Mouse (Mus musculus): Measurements from ENCODE around the gene Ctnnbl1.

GRCm38 (mm10) chr2:157744619-157745018 lies 7.4 kb downstream of the Ctnnbl1 start:
- TF ChIP-seq POLR2A (IDR thresholded peaks at IDR 0.05; ENCODE audit: borderline replicate concordance, extremely low read depth, insufficient read depth, insufficient read length, poor library complexity, severe bottlenecking) (no peak), CTCF (IDR thresholded peaks at IDR 0.05; ENCODE audit: borderline replicate concordance, extremely low read depth, insufficient read depth, insufficient read length) (no peak)
